Mouse (Mus musculus): ENCODE data around the gene Cmklr1.

The Cmklr1 gene

GRCm38 (mm10) chr5:113652215-113652614 lies 2.0 kb upstream of the Cmklr1 start:
- no peak for DNase-seq (ENCODE audit: low read depth)

GRCm38 (mm10) chr5:113648647-113649211 lies 1.5 kb downstream of the Cmklr1 start:
- no peak for DNase-seq (ENCODE audit: low read depth)

GRCm38 (mm10) chr5:113647141-113647540 lies 3.1 kb downstream of the Cmklr1 start:
- no peak for DNase-seq (ENCODE audit: low read depth)

GRCm38 (mm10) chr5:113644520-113644919 lies 5.7 kb downstream of the Cmklr1 start:
- no peak for DNase-seq (ENCODE audit: low read depth)

GRCm38 (mm10) chr5:113643107-113643848 lies 6.9 kb downstream of the Cmklr1 start:
- no peak for DNase-seq (ENCODE audit: low read depth)

- DNase-seq (ENCODE audit: low read depth), result no peak
Observed at GRCm38 (mm10) chr5:113641066-113641465, 9.2 kb downstream of the Cmklr1 start.

- no peak for DNase-seq (ENCODE audit: low read depth)
Observed at GRCm38 (mm10) chr5:113639126-113639525, 11.1 kb downstream of the Cmklr1 start.

GRCm38 (mm10) chr5:113638055-113638454 lies 12.2 kb downstream of the Cmklr1 start:
- no peak for DNase-seq (ENCODE audit: low read depth)

GRCm38 (mm10) chr5:113637631-113638030 lies 12.6 kb downstream of the Cmklr1 start:
- peak; percentile 71 for DNase-seq (ENCODE audit: low read depth)

- DNase-seq (ENCODE audit: low read depth), result no peak
Observed at GRCm38 (mm10) chr5:113635861-113636565, 14.2 kb downstream of the Cmklr1 start.

GRCm38 (mm10) chr5:113634887-113635610 lies 15.2 kb downstream of the Cmklr1 start:
- DNase-seq (ENCODE audit: low read depth), result no peak

- peak; percentile 97 for DNase-seq (ENCODE audit: low read depth)
Observed at GRCm38 (mm10) chr5:113634024-113634651, 16.1 kb downstream of the Cmklr1 start.

GRCm38 (mm10) chr5:113633037-113633714 lies 17.1 kb downstream of the Cmklr1 start:
- DNase-seq (ENCODE audit: low read depth), result peak; percentile 63

GRCm38 (mm10) chr5:113630116-113630515 lies 20.1 kb downstream of the Cmklr1 start:
- DNase-seq (ENCODE audit: low read depth), result no peak

- DNase-seq (ENCODE audit: low read depth), result peak; percentile 82
Observed at GRCm38 (mm10) chr5:113629248-113629647, 21.0 kb downstream of the Cmklr1 start.

- DNase-seq (ENCODE audit: low read depth), result peak; percentile 94
Observed at GRCm38 (mm10) chr5:113627820-113628437, 22.3 kb downstream of the Cmklr1 start.

GRCm38 (mm10) chr5:113626991-113627390 lies 23.2 kb downstream of the Cmklr1 start:
- DNase-seq (ENCODE audit: low read depth), result no peak

- peak; percentile 62 for DNase-seq (ENCODE audit: low read depth)
Observed at GRCm38 (mm10) chr5:113626352-113626751, 23.9 kb downstream of the Cmklr1 start.

- peak; percentile 71 for DNase-seq (ENCODE audit: low read depth)
Observed at GRCm38 (mm10) chr5:113625068-113625467, 25.2 kb downstream of the Cmklr1 start.

GRCm38 (mm10) chr5:113623052-113623451 lies 27.2 kb downstream of the Cmklr1 start:
- DNase-seq (ENCODE audit: low read depth), result no peak

- no peak for DNase-seq (ENCODE audit: low read depth)
Observed at GRCm38 (mm10) chr5:113620999-113621398, 29.2 kb downstream of the Cmklr1 start.

Measured in fibroblast of lung, adult 2 months (primary cell).